Mouse (Mus musculus) adrenal gland, postnatal 14 days (tissue): Measurements from ENCODE around the gene Lrrc4b. TPM values are rescaled to one million over a fixed set of nuclear protein-coding genes. Genes with fewer than 3 reads are reported as not detected.
A peak's percentile ranks its signal among the peaks of the same experiment; 100 is the strongest.

Experiments used
- DNase-seq: peaks from one replicate; pipeline ENCODE4 v3.0.0; 2021; ENCODE audit warnings: mixed read lengths
- total RNA-seq: library from RNA; stranded (reverse); gene quantifications from 2 replicates; pipeline ENCODE4 v1.2.3, GENCODE M21; 2021

Gene Lrrc4b
- total RNA-seq, 1 experiment from 2014 or later = 6.1 TPM

GRCm38 (mm10) chr7:44464511-44464910 lies 35.7 kb downstream of the Lrrc4b start:
- DNase-seq = no peak

- DNase-seq = no peak
These were observed 36.3 kb downstream of the Lrrc4b start, which contains the start of gene Aspdh for GRCm38 (mm10) chr7:44465111-44465510. Aspdh (plus strand) TSS chr7:44465391.

- no peak for DNase-seq
These were observed 37.4 kb downstream of the Lrrc4b start for GRCm38 (mm10) chr7:44466006-44466887.

GRCm38 (mm10) chr7:44466888-44467311 lies 38.1 kb downstream of the Lrrc4b start:
- DNase-seq = no peak

GRCm38 (mm10) chr7:44467811-44468411 lies 39.1 kb downstream of the Lrrc4b start, which contains the start of gene Josd2:
Josd2 (plus strand) TSS chr7:44467980.
- peak; percentile 95 for DNase-seq

DNA sequence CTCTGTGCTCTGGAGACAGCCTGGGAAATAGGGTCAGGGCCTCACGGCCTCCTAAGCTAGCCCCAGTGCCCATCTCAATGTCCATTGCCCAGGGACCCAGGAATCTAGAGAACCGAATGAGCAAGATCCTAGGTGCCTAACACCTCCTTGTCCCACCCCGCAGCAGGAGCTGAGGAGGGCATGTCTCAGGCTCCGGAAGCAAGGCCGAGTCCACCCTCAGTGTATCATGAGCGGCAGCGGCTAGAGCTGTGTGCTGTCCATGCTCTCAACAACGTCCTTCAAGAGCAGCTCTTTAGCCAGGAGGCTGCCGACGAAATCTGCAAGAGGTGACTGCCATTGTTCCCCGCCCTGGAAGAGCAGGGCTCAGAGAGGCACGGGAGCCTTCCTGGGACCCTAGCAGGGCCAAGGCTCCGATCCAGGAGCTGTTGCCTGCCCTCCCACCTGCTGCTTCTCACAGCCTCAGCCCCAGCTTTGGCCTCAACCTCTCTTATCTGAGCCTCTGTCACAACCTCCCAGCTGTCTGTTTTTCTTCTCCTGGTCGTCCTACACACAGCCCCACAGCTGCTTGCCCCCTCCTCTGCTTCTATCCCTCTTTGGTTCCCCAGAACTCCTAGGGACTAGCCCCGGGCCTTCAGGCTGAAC lies 39.9 kb downstream of the Lrrc4b start:
- no peak for DNase-seq

- DNase-seq = no peak
These were observed 41.2 kb downstream of the Lrrc4b start for GRCm38 (mm10) chr7:44469677-44470675.

GRCm38 (mm10) chr7:44470696-44471612 lies 42.1 kb downstream of the Lrrc4b start:
- no peak for DNase-seq

DNA sequence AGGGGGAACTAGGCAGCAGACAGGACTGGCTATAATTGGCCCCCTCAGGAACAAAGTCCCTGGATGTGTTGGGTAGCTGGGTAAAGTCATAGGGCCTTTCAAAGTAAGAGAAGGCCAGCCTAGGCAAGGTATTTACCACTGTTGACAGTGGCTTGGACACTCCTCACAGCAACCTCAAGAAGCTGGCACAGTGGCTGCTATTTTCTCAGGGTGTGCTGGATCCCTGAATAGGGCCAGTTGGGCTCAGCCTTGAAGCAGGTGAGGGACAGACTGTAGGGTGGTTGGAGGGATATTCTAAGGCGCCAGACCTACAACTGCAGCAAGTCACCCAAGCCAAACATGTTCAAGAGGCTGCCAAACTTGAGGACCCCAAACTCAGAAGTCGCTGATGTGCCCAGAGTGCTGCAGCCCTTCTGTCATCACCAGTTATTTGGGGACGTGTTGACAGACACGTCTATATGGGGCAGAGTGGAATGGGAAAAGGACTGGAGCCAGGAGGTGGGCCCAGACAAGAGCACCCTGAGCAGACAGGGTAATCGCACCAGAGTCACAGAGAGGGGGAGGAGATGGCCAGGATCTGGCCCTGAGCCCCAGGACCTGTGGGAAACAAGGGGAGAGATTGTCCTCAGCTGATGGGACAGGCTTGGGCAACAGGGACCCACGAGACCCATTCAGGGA lies 43.2 kb downstream of the Lrrc4b start:
- DNase-seq = no peak

DNA sequence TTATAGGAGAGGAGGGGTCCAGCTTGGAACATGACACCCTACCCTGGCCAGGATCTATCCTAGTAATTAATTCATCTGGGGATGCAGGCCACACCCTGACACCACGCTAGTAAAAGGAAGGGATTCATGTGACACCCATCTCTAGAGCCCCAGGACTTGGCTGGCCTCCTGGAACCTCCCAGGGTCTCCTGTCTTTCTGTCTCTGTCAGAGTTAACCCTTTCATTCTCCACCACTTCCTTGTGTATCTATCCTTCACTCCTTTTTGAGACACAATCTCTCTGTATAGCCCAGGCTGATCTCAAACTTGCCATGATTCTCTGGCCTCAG lies 43.7 kb downstream of the Lrrc4b start:
- DNase-seq = no peak

- DNase-seq = no peak
These were observed 44.3 kb downstream of the Lrrc4b start for GRCm38 (mm10) chr7:44472961-44473646.

- no peak for DNase-seq
These were observed 45.6 kb downstream of the Lrrc4b start for GRCm38 (mm10) chr7:44474419-44474818.

GRCm38 (mm10) chr7:44475046-44475614 lies 46.3 kb downstream of the Lrrc4b start:
- no peak for DNase-seq

- DNase-seq = no peak
These were observed 54.1 kb downstream of the Lrrc4b start for GRCm38 (mm10) chr7:44482836-44483435.

DNA sequence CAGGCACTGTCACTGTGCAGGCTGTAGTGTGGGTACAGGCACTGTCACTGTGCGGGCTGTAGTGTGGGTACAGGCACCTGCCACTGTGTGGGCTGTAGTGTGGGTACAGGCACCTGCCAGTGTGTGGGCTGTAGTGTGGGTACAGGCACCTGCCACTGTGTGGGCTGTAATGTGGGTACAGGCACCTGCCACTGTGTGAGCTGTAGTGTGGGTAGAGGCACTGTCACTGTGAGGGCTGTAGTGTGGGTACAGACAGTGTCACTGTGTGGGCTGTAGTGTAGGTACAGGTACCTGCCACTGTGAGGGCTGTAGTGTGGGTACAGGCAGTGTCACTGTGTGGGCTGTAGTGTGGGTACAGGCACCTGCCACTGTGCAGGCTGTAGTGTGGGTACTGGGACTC lies 55.3 kb downstream of the Lrrc4b start:
- no peak for DNase-seq

- DNase-seq = peak; percentile 78
These were observed 56.2 kb downstream of the Lrrc4b start for GRCm38 (mm10) chr7:44484841-44485571.

- DNase-seq = no peak
These were observed 56.9 kb downstream of the Lrrc4b start for GRCm38 (mm10) chr7:44485572-44486195.
